Mouse (Mus musculus) midbrain, postnatal 0 days (tissue): ENCODE data around the gene Golph3l. TPM values are rescaled to one million over a fixed set of nuclear protein-coding genes. Genes with fewer than 3 reads are reported as not detected.
A peak's percentile ranks its signal among the peaks of the same experiment; 100 is the strongest.

Experiments
- ATAC-seq: fragments of 200-750 bp; cut with Nextera tagmentation; 2 replicates; pipeline ENCODE4 v1.8.0; 2017; ENCODE audit warnings: moderate number of reproducible peaks, mild to moderate bottlenecking, moderate TSS enrichment, moderate library complexity; ENCODE audit not compliant: low FRiP score
- DNase-seq: peaks from one replicate; pipeline ENCODE4 v3.0.0-alpha.2; 2015; ENCODE audit warnings: low spot score
- H3K27ac ChIP-seq: fragments of 300-500 bp; sonication (generic); 2 replicates; pipeline ENCODE4 v1.5.1; 2014; ENCODE audit warnings: low read depth, mild to moderate bottlenecking, low read length, mixed read lengths
- H3K27me3 ChIP-seq: fragments of 300-500 bp; sonication (generic); 2 replicates; pipeline ENCODE4 v1.6.1; 2014; ENCODE audit warnings: low read length, control low read depth, mixed read lengths; ENCODE audit not compliant: insufficient read depth
- H3K36me3 ChIP-seq: fragments of 300-500 bp; sonication (generic); 2 replicates; pipeline ENCODE4 v1.6.1; 2014; ENCODE audit warnings: low read length, control low read depth, mixed read lengths; ENCODE audit not compliant: insufficient read depth
- H3K4me1 ChIP-seq: fragments of 300-500 bp; sonication (generic); 2 replicates; pipeline ENCODE4 v1.6.1; 2014; ENCODE audit warnings: mild to moderate bottlenecking, control low read depth, antibody characterized with exemption, low read length, mixed read lengths; ENCODE audit not compliant: insufficient read depth
- H3K4me2 ChIP-seq: fragments of 300-500 bp; sonication (generic); 2 replicates; pipeline ENCODE4 v1.6.1; 2014; ENCODE audit warnings: low read depth, mild to moderate bottlenecking, low read length, mixed read lengths; ENCODE audit not compliant: poor library complexity, severe bottlenecking
- H3K4me3 ChIP-seq: fragments of 300-500 bp; sonication (generic); 2 replicates; pipeline ENCODE4 v1.5.1; 2014; ENCODE audit warnings: low read depth, mild to moderate bottlenecking, low read length, moderate library complexity
- H3K9ac ChIP-seq: fragments of 300-500 bp; sonication (generic); replicated peaks from 2 replicates; pipeline ENCODE4 v1.6.1; 2014; ENCODE audit warnings: mild to moderate bottlenecking, low read length, moderate library complexity, mixed read lengths; ENCODE audit not compliant: poor library complexity, severe bottlenecking
- H3K9me3 ChIP-seq: fragments of 300-500 bp; sonication (generic); 2 replicates; pipeline ENCODE4 v1.6.1; 2016; ENCODE audit warnings: low read length, control low read depth
- CTCF ChIP-seq: IDR thresholded peaks from 2 replicates; pipeline ENCODE4 v1.5.1; 2016; ENCODE audit warnings: antibody characterized with exemption, mild to moderate bottlenecking
- WGBS: fragments of 180-500 bp; shearing (Covaris S2); extraction: QIAGEN DNeasy Blood & Tissue Kit; methylation state at CpG from one replicate; pipeline ENCODE4 v1.1.7; 2014; 5-methylcytosine and 5-hydroxymethylcytosine counted together
- polyA plus RNA-seq: library from polyadenylated mRNA; unstranded; fragments of >200 nt; fragmentation: Nextera tagmentation; extraction: Ambion mirVana; gene quantifications from 2 replicates; pipeline ENCODE4 v1.2.1, GENCODE M21; 2015
- total RNA-seq: library from RNA; depleted of rRNA; stranded (reverse); fragments of >200 nt; gene quantifications from 2 replicates; pipeline ENCODE4 v1.2.3, GENCODE M21; 2014; rRNA removed

Golph3l gene
- total and polyA plus RNA-seq, 2 experiments from 2014 or later, result 18.8 to 22.2 TPM

DNA sequence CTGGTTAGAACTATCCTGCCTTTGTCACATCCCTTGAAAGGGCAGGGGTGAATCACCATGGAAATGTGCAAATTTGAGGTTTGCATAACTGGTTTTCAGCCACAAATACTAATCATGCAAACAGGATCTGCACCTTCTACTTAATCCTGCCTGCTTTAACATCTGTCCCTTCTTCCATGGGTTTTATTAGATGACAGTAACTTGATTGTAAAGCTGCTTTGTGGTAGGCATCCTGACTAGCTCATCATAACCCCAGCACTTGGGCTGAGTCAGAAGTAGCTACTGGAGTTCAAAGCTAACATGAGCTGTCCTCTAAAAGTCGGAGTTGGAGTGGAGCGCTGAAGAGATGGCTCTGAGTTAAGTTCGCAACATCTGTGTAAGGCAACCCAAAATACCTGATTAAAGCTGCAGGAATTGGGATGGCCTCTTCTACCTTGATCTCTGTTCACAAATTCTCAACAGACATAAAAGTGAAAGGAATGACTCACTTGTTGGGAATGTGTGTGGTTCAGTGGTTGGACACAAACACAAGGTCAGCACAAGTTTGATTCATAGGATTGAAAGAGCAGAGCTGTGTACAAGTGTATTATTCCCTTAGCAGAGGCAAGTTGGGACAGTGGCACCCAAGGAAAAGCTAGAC, 75.4 kb downstream of the Golph3l start:
- no peaks in the 10 kb centered on the region for H3K27me3 ChIP-seq
- 89% methylated on average over 3 of the region's 3 CpGs for WGBS
- no peak overlapping the region for H3K4me2 ChIP-seq
- TF ChIP-seq CTCF, result no peak
- no peak overlapping the region for H3K9ac ChIP-seq
- no peak overlapping the region for H3K4me3 ChIP-seq
- no peak overlapping the region for H3K27ac ChIP-seq
- peaks cover 6% of the 10 kb centered on the region; the same call in 1 of the 2 replicates for H3K4me1 ChIP-seq
- peaks cover 12% of the 10 kb centered on the region for H3K36me3 ChIP-seq
- no peaks in the 10 kb centered on the region for H3K9me3 ChIP-seq
- DNase-seq (no peak), ATAC-seq (no peak)

DNA sequence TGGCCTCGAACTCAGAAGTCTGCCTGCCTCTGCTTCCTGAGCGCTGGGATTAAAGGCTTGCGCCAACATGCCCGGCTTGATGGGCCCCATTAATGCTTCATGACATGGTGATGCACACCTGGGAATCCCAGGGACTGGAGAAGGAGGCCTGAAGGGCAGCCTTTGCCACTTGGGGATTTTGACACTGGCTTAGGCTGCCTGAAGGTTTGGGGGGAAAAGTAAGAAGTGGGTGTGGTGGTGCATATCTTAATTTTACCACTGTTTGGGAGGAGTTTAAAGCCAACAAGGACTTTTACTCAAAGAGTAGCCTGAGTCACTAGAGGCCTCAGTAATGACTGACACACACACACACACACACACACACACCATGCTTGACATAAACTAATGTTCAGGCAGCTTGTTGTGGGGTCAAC, 76.2 kb downstream of the Golph3l start:
- H3K27ac ChIP-seq, result no peak overlapping the region
- TF ChIP-seq CTCF, result no peak

DNA sequence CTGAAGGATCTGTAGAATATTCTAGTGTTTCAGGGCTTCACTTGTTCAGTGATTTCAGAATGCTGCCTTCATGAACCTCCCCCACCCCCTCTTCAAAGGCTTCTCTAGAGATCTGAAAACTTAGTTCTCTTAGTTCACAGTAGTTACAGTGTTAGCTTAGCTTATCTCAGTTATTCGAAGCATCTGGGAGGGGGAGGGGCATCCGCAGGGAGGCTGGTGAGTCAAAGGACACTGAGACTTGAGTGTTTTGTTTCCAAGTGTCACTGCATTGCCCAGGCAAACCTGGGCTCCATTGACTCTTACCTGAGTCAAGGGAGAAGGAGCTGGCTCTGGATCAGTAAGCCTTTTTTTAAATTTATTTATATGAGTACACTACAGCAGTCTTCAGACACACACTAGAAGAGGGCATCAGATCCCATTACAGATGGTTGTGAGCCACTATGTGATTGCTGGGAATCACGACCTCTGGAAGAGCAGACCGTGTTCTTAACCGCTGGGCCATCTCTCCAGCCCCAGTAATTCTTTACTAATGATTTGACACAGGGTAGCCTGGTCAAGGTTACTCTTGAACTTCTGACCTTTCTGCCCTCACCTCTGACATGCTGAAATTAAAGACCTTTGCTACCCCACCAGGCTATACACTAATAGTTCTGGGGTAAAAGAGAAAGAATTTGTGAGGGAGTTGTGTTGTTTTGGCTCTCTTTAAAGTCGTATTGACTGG, 77.5 kb downstream of the Golph3l start:
- H3K4me1 ChIP-seq, result peaks cover 6% of the 10 kb centered on the region; the same call in 1 of the 2 replicates
- ATAC-seq, result no peak
- no peak overlapping the region for H3K4me2 ChIP-seq
- no peaks in the 10 kb centered on the region for H3K9me3 ChIP-seq
- H3K27me3 ChIP-seq, result no peaks in the 10 kb centered on the region
- H3K36me3 ChIP-seq, result peaks cover 12% of the 10 kb centered on the region
- no peak for TF ChIP-seq CTCF
- WGBS, result 80% methylated on average over 6 of the region's 6 CpGs
- no peak overlapping the region for H3K27ac ChIP-seq
- H3K4me3 ChIP-seq, result no peak overlapping the region
- no peak for DNase-seq
- H3K9ac ChIP-seq, result no peak overlapping the region

More for the DNA sequence above, 76.2 kb downstream of the Golph3l start:
- Histone ChIP-seq H3K27me3 (no peaks in the 10 kb centered on the region), H3K4me3 (no peak overlapping the region), H3K36me3 (peaks cover 12% of the 10 kb centered on the region), H3K4me1 (peaks cover 6% of the 10 kb centered on the region; the same call in 1 of the 2 replicates), H3K4me2 (no peak overlapping the region), H3K9me3 (no peaks in the 10 kb centered on the region), H3K9ac (no peak overlapping the region)
- ATAC-seq, result no peak
- WGBS, result 89% methylated on average over 4 of the region's 4 CpGs
- DNase-seq, result no peak

DNA sequence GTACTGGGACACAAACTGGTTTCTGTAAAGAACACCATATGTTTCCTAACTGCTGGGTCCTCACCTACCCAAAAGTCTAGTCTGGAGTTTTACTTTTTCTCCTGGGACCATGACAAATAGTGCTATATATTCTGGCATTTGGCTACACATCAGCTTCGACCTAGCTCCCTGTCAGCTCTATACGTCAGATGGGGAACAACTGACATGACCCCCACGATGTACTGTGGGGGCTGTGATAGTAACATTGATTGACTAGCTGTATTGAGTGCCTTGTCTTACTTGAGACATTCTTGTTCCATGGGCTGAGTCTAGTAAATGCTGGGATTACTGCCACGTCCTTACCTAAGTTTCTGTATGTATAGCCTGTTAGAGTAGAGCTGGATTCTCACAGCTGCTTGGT, 78.8 kb downstream of the Golph3l start:
- Histone ChIP-seq H3K27ac (peak overlapping the region; percentile 59), H3K4me1 (no peaks in the 10 kb centered on the region), H3K9ac (no peak overlapping the region), H3K36me3 (peaks cover 12% of the 10 kb centered on the region), H3K9me3 (no peaks in the 10 kb centered on the region), H3K4me3 (no peak overlapping the region), H3K4me2 (no peak overlapping the region), H3K27me3 (no peaks in the 10 kb centered on the region)
- TF ChIP-seq CTCF, result no peak
- no peak for ATAC-seq
- DNase-seq, result no peak
- whole genome bisulfite sequencing, result 75% methylated on average over 4 of the region's 4 CpGs

DNA sequence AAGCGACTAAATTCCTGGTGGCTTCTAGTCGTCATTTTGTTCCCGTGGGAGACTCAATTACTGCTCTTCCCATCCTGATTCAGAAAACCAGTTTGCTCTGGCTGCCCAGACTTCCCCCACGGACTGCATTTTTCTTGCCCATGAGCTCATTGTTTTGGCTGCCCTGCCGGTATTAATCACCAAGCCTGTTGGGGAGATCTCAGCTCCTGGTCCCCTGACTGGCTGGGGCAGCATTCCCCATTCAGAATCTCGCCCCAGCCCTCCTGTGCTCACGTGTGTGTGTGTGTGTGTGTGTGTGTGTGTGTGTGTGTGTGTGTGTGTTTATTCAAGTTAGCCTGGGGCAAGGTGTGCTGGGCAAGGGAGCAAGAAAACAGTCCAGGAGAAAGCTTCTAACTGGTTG, 79.3 kb downstream of the Golph3l start:
- Histone ChIP-seq H3K9ac (no peak overlapping the region), H3K27me3 (no peaks in the 10 kb centered on the region), H3K4me2 (no peak overlapping the region), H3K9me3 (no peaks in the 10 kb centered on the region), H3K4me1 (no peaks in the 10 kb centered on the region), H3K27ac (peak overlapping the region; percentile 59; the same call in 1 of the 2 replicates), H3K36me3 (peaks cover 7% of the 10 kb centered on the region; the same call in 1 of the 2 replicates), H3K4me3 (no peak overlapping the region)
- TF ChIP-seq CTCF, result no peak
- DNase-seq (peak; percentile 66), ATAC-seq (peak; percentile 55; the same call in 1 of the 2 replicates)
- WGBS, result 38% methylated on average over 7 of the region's 7 CpGs

Other genes with a start within 250 kb of the Golph3l start
- gene Setdb1, start 231.7 kb upstream of the Golph3l start, total RNA-seq, result 44.4 and 46.2 TPM in 2 replicates
- 27.4 and 28.4 TPM in 2 replicates for gene Setdb1, start 231.7 kb upstream of the Golph3l start, polyA plus RNA-seq
- not detected in 2 replicates for gene 4930558C23Rik, start 186.1 kb upstream of the Golph3l start, total RNA-seq
- not detected in 2 replicates for gene 4930558C23Rik, start 186.1 kb upstream of the Golph3l start, polyA plus RNA-seq
- gene Arnt, start 154.5 kb upstream of the Golph3l start, total RNA-seq, result 12.4 and 25.7 TPM in 2 replicates
- 6.9 and 8.7 TPM in 2 replicates for gene Arnt, start 154.5 kb upstream of the Golph3l start, polyA plus RNA-seq
- gene Ctsk, start 89.7 kb upstream of the Golph3l start, total RNA-seq, result 3.6 and 6.5 TPM in 2 replicates
- gene Ctsk, start 89.7 kb upstream of the Golph3l start, polyA plus RNA-seq, result 7.7 and 10.1 TPM in 2 replicates
- gene Ctss, start 62.1 kb upstream of the Golph3l start, total RNA-seq, result 18.8 and 19.2 TPM in 2 replicates
- 19.6 and 20.0 TPM in 2 replicates for gene Ctss, start 62.1 kb upstream of the Golph3l start, polyA plus RNA-seq
- gene Hormad1, start 29.3 kb upstream of the Golph3l start, total RNA-seq, result not detected in 2 replicates
- gene Hormad1, start 29.3 kb upstream of the Golph3l start, polyA plus RNA-seq, result not detected in 2 replicates
- 100 and 124 TPM in 2 replicates for gene Ensa, start 36.1 kb downstream of the Golph3l start, total RNA-seq
- gene Ensa, start 36.1 kb downstream of the Golph3l start, polyA plus RNA-seq, result 167 and 169 TPM in 2 replicates
- gene Mcl1, start 69.9 kb downstream of the Golph3l start, total RNA-seq, result 105 and 136 TPM in 2 replicates
- 35.8 and 42.8 TPM in 2 replicates for gene Mcl1, start 69.9 kb downstream of the Golph3l start, polyA plus RNA-seq
- gene Adamtsl4, start 99.0 kb downstream of the Golph3l start, total RNA-seq, result 1.3 and 1.4 TPM in 2 replicates
- gene Adamtsl4, start 99.0 kb downstream of the Golph3l start, polyA plus RNA-seq, result 1.0 and 1.4 TPM in 2 replicates
- 6.2 and 9.9 TPM in 2 replicates for gene Ecm1, start 150.6 kb downstream of the Golph3l start, total RNA-seq
- gene Ecm1, start 150.6 kb downstream of the Golph3l start, polyA plus RNA-seq, result 9.7 and 10.8 TPM in 2 replicates
- 34.7 and 39.8 TPM in 2 replicates for gene Tars2, start 171.3 kb downstream of the Golph3l start, total RNA-seq
- 40.8 and 45.0 TPM in 2 replicates for gene Tars2, start 171.3 kb downstream of the Golph3l start, polyA plus RNA-seq
- 28.8 and 30.6 TPM in 2 replicates for gene Rprd2, start 229.9 kb downstream of the Golph3l start, total RNA-seq
- gene Rprd2, start 229.9 kb downstream of the Golph3l start, polyA plus RNA-seq, result 20.1 and 23.6 TPM in 2 replicates